Mouse (Mus musculus) E14TG2a.4 (cell line): Measurements from ENCODE around the gene Tsfm.
"Not testable (repeated sequence)": the region's sequence is repeated elsewhere in the genome, so short reads cannot be mapped to it uniquely, and the experiment has no call there.

ENCODE experiments used
- H3K27me3 ChIP-seq: 2 replicates; pipeline ENCODE4 v1.6.1; 2014; ENCODE audit warnings: low read length, control low read depth; ENCODE audit not compliant: insufficient read depth
- H3K36me3 ChIP-seq: 2 replicates; pipeline ENCODE4 v1.6.1; 2014; ENCODE audit warnings: low read length, control low read depth; ENCODE audit not compliant: insufficient read depth
- H3K4me1 ChIP-seq: replicated peaks from 2 replicates; pipeline ENCODE4 v1.6.1; 2014; ENCODE audit warnings: low read depth, low read length, control low read depth
- H3K4me3 ChIP-seq: replicated peaks from 2 replicates; pipeline ENCODE4 v1.5.1; 2014; ENCODE audit warnings: mild to moderate bottlenecking, low read length
- H3K9me3 ChIP-seq: 2 replicates; pipeline ENCODE4 v1.6.1; 2014; ENCODE audit warnings: low read length, control low read depth
- CTCF ChIP-seq: conservative IDR thresholded peaks from 2 replicates; pipeline ENCODE4 v1.5.1; 2014; ENCODE audit warnings: low read length
- NANOG ChIP-seq: IDR thresholded peaks from 2 replicates; pipeline ENCODE4 v1.6.1; 2014; ENCODE audit warnings: borderline replicate concordance, low read length, mixed read lengths
- POU5F1 ChIP-seq: IDR thresholded peaks from 2 replicates; pipeline ENCODE4 v1.6.1; 2014; ENCODE audit warnings: low read length, borderline replicate concordance

Gene Tsfm

DNA sequence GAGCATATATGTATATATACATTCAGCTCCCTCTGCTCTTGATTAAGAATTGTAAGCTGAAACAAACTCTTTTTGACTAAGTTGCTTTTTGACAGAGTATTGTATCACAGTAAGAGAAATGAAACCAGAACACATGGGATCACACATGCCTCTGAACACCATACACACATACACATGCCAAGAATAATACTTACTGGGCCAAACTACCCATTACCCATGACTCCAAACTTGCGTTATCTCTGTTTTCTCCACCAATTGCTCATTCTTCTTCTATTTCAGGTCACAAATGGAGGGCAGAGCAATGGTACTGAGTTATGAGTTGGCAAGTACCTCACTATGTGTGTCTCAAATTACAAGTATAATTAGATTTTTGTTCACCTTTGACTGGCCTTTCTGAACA, 43.3 kb upstream of the Tsfm start:
- Histone ChIP-seq H3K27me3 (peaks cover 40% of the 10 kb centered on the region), H3K4me3 (no peak overlapping the region), H3K4me1 (peaks cover 45% of the 10 kb centered on the region), H3K36me3 (peaks cover 3% of the 10 kb centered on the region), H3K9me3 (no peaks in the 10 kb centered on the region)
- TF ChIP-seq POU5F1: no peak
- TF ChIP-seq CTCF: no peak
- no peak for TF ChIP-seq NANOG

DNA sequence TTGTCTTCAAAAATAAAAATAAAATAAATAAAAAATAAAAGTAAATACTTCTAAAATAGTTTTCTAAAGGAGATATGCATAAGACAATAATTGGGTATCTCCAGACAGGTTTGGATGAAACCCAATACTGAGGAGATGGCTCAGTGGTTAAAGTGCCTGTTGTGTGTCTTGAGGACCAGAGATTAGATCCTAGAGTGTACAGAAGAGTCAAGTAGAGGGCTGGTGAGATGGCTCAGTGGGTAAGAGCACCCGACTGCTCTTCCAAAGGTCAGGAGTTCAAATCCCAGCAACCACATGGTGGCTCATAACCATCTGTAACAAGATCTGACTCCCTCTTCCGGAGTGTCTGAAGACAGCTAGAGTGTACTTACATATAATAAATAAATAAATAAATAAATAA, 42.3 kb upstream of the Tsfm start:
- Histone ChIP-seq H3K36me3 (peaks cover 13% of the 10 kb centered on the region), H3K27me3 (peaks cover 32% of the 10 kb centered on the region), H3K4me1 (peaks cover 48% of the 10 kb centered on the region)
- not testable (repeated sequence) for H3K9me3 ChIP-seq, H3K4me3 ChIP-seq

DNA sequence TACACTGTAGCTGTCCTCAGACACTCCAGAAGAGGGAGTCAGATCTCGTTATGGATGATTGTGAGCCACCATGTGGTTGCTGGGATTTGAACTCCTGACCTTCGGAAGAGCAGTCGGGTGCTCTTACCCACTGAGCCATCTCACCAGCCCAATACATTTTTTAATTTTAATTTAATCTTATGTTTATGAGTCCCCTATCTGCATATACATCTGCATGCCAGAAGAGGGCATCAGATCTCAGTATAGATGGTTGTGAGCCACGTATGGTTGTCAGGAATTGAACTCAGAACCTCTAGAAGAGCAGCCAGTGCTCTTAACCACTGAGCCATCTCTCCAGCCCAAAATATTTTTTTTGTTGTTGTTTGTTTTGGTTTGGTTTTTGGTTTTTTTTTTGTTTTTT, 41.6 kb upstream of the Tsfm start:
- H3K27me3 ChIP-seq: peaks cover 25% of the 10 kb centered on the region
- H3K36me3 ChIP-seq: peaks cover 20% of the 10 kb centered on the region
- H3K4me1 ChIP-seq: peaks cover 48% of the 10 kb centered on the region

DNA sequence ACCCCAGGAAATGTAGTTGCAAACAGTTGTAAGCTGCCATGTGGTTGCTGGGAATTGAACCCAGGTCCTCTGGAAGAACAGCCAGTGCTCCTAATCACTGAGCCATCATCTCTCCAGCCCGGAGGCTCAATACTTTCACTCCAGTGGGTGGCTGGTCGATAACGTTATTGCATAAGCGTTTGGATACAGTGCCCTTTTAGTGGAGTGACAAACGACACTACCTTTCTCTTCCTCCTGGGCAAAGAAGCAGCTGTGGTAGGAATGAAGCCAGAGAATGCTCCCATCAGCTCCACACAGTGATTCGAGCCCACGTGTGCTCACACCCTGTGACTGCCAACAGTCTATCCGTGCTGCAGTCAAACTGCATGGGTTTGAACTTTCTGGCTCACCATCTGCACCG, 40.6 kb upstream of the Tsfm start:
- Histone ChIP-seq H3K4me1 (peaks cover 56% of the 10 kb centered on the region), H3K4me3 (peak overlapping the region; percentile 88), H3K36me3 (peaks cover 31% of the 10 kb centered on the region), H3K27me3 (peaks cover 15% of the 10 kb centered on the region), H3K9me3 (no peaks in the 10 kb centered on the region)
- no peak for TF ChIP-seq CTCF
- no peak for TF ChIP-seq POU5F1

More for the DNA sequence above, 41.6 kb upstream of the Tsfm start:
- not testable (repeated sequence) for H3K4me3 ChIP-seq, H3K9me3 ChIP-seq

DNA sequence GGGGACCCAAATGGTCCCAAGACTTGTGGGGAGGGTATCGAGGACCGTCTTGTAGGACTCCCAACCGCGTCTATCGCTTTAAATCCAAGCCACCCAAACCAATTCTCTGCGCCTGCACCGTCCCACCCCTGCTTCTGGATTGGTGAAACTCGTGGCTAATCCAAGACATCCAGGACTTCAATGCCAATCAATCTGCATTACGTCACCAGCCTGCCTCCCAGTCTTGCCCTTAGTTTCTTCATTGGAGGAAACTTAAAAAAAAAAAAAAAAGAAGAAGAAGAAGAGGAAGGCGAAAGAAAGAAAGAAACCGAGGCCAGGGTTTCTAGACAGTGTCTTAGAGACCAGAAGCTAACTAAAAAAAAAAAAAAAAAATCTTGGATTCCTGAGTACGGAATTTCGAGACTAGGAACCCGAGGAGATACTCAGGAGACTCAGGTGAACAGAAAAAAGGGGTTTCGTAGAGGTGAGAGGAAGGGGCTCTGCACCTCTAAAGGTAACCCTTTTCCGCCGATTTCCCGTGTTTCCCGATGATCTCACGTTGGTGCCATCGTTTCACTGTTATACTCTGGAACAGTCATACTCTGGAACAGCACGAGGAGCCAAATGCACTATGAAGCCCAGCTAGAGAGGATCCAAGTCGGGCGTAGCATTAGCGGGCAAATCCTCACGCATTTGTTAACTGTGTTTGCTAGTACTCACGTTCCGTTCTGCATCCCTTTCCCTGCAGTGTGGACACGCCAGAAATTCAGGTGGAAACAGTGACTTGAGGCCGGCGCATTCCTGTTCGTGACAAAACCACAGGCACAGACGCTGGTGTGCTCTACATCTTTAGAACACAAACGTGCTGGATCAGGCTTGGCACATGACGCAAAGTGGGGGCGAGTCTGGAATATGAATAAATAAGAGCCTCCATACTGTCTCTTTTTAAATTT, 39.8 kb upstream of the Tsfm start, which contains the start of gene Tspan31:
TSS of gene Tspan31 (minus strand) at position 75 of the 932 bp plus-strand sequence.
- H3K4me1 ChIP-seq: peaks cover 61% of the 10 kb centered on the region
- H3K27me3 ChIP-seq: peaks cover 8% of the 10 kb centered on the region
- TF ChIP-seq CTCF (no peak), POU5F1 (no peak), NANOG (no peak)
- H3K4me3 ChIP-seq: peak within 1 kb of the TSS; percentile 88
- peaks cover 38% of the 10 kb centered on the region for H3K36me3 ChIP-seq
- H3K9me3 ChIP-seq: no peaks in the 10 kb centered on the region

DNA sequence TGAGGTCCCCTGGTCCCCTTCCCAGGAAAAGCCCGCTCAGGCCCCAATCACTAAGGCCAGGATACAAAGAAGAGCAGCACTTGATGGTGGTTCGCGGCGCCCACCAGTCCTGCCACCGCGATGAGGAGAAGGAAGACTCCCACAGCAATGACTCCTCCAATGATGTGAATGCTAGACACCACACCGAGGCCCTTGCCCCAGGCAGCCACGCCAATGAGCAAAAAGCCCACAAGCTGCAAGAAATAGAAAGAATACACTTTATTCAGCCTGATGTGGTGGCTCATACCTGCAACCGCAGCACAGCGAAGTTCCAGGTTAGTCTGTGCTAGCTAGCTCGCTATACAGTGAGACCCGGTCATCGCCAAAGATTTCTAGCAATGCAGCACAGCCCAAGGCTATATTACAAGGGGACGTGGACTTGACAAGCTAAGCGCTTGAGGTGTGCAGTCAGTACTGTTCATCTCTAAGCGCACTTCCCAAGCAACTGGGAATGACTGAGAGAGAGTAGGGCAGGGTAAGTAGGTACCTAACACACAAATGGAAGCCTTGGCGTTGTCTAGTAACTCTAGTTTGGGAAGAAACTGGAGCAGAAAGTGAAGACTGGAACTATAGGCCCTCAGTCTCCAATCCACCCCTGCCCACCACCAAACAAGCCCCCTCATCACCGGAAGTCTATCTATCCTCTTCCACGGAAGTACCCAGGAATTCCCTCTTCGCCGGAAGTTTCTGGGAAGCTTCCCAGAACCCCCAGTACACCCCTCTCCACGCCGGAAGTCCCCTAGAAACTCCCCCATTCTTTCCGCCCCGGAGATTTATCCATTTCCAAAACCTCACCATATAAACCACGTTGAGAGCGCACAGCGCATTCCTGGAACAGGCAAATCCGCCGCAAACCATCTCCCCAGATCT, 38.9 kb upstream of the Tsfm start:
- Histone ChIP-seq H3K36me3 (peaks cover 48% of the 10 kb centered on the region), H3K27me3 (no peaks in the 10 kb centered on the region), H3K9me3 (no peaks in the 10 kb centered on the region), H3K4me3 (peak overlapping the region; percentile 88), H3K4me1 (peaks cover 63% of the 10 kb centered on the region)
- TF ChIP-seq POU5F1 (no peak), NANOG (no peak), CTCF (no peak)

DNA sequence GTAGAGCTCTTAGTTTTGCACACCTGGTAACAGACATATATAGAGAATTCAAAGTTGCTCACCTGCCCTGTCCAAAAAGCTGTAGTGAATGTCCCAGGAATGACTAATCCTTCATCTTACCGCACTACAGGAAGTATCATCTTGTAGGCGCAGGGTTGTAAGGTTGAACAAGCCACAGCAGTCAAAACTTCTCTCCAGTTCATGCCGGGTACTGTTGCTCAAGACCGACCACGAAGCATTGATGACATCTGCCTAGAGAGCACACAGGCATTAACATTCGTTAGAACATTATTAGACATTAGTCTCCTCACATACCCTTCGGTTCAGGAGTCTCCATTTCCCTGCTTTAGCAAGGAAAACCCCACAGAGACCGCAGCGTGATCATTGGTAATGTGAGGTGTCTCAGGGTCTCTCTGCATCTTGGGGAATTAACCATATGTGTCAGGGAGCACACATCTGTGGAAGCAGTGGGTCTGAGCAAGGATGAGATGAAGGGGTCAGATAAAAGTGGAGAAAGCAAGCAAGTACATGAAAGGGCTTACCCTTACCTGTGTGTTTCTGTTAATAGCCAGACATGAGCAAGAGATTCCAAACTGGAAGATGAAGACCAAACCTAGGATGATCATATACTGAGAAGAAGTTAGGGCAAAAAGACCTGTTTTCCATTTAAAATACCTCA, 37.9 kb upstream of the Tsfm start:
- H3K4me3 ChIP-seq: peak overlapping the region; percentile 88
- no peak for TF ChIP-seq POU5F1
- H3K4me1 ChIP-seq: peaks cover 65% of the 10 kb centered on the region
- no peaks in the 10 kb centered on the region for H3K27me3 ChIP-seq
- H3K9me3 ChIP-seq: no peaks in the 10 kb centered on the region
- H3K36me3 ChIP-seq: peaks cover 53% of the 10 kb centered on the region

DNA sequence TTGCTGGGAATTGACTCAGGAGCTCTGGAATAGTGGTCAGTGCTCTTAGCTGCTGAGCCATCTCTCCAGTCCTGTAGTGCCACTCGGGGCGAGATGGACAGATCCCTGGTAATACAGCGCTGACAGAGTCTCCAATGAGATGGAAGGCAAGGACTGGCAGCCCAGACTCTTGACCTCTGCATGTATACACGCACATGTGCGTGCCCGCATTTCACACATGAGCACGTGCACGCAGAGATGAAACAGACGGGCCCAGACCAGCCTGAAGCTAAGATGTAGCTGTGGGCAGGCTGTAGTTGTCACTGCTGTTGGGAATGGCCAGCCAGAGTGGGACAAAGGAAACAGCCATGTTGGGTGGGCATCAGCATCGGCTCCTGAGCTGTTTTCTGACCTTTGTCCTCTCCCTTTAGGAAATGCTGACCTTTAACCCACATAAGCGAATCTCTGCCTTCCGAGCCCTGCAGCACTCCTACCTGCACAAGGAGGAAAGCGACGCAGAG, 35.9 kb upstream of the Tsfm start:
- H3K36me3 ChIP-seq: peaks cover 53% of the 10 kb centered on the region
- H3K4me3 ChIP-seq: 0 out of 2 replicates have a peak overlapping the region, but pooled peaks have one; percentile 26
- no peaks in the 10 kb centered on the region for H3K27me3 ChIP-seq
- no peaks in the 10 kb centered on the region for H3K9me3 ChIP-seq
- peaks cover 80% of the 10 kb centered on the region for H3K4me1 ChIP-seq
- no peak for TF ChIP-seq POU5F1
- no peak for TF ChIP-seq NANOG
- TF ChIP-seq CTCF: no peak
